Mouse (Mus musculus): ENCODE results near the gene Cntfr.

- TF ChIP-seq CTCF (IDR thresholded peaks at IDR 0.05; ENCODE audit: low read depth) (no peak), EP300 (IDR thresholded peaks at IDR 0.05; ENCODE audit: low read depth) (no peak)
Observed at GRCm38 (mm10) chr4:41664533-41664932, 32.4 kb downstream of the Cntfr start.
